Mouse (Mus musculus) bone marrow macrophage, adult 2 months (primary cell): Measurements from ENCODE around the gene Gstt1.

Source experiments
- CTCF ChIP-seq: IDR thresholded peaks from 2 replicates; pipeline ENCODE4 v1.5.1; 2012; ENCODE audit warnings: low read depth, mild to moderate bottlenecking, low read length, moderate library complexity
- POLR2A ChIP-seq: IDR thresholded peaks from 2 replicates; pipeline ENCODE4 v1.6.1; 2012; ENCODE audit warnings: mild to moderate bottlenecking, low read depth, low read length, borderline replicate concordance

- no peak for TF ChIP-seq CTCF
- no peak for TF ChIP-seq POLR2A
Measured at GRCm38 (mm10) chr10:75804217-75804616, 5.8 kb upstream of the Gstt1 start.
